Mouse (Mus musculus) small intestine, adult 2 months (tissue): ENCODE data around the gene Nfia.

Experiments
- CTCF ChIP-seq: fragments of 200-500 bp; IDR thresholded peaks from 2 replicates; pipeline ENCODE4 v1.5.1; 2012; ENCODE audit warnings: low read depth, mild to moderate bottlenecking, control low read depth, inconsistent platforms, low read length, moderate library complexity, mixed read lengths; ENCODE audit not compliant: insufficient replicate concordance, insufficient read length; ENCODE audit errors: extremely low read depth
- POLR2A ChIP-seq: fragments of 200-500 bp; IDR thresholded peaks from 2 replicates; pipeline ENCODE4 v1.6.1; 2012; ENCODE audit warnings: low read depth, mild to moderate bottlenecking, control low read depth, inconsistent platforms, low read length, moderate library complexity

DNA sequence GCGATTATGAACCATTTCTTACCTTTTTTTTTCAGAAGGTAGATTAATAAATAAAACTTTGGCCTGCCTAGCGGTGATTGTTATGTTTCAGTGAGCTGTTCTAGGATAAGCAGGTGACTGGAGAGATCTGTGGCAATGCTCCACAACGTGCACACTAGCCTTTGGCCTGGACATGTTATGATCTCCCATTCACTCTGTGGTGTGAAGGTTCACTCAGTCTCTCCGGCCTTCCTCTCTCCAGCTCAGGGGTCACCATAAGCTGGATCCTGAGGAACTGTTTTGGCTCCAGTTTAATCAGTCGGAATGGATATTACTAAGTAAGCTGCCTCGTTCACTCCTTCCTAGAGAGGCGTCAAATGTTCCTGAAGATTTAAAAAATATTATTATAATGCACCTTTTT is 139.2 kb downstream of the Nfia start:
- TF ChIP-seq CTCF (no peak), POLR2A (no peak)
